Mouse (Mus musculus) macrophage (primary cell): ENCODE results near the gene Tmem231. TPM values are rescaled to one million over a fixed set of nuclear protein-coding genes. Genes with fewer than 3 reads are reported as not detected.
"Not testable (repeated sequence)": the region's sequence is repeated elsewhere in the genome, so short reads cannot be mapped to it uniquely, and the experiment has no call there.

Experiments used
- H3K27ac ChIP-seq: fragments of 350-480 bp; formaldehyde crosslinking; 2 replicates; pipeline ENCODE4 v1.9.0; 2021
- H3K36me3 ChIP-seq: fragments of 350-480 bp; formaldehyde crosslinking; 2 replicates; pipeline ENCODE4 v1.9.0; 2021; ENCODE audit errors: inconsistent target
- H3K4me3 ChIP-seq: fragments of 350-480 bp; formaldehyde crosslinking; 2 replicates; pipeline ENCODE4 v1.9.0; 2021; ENCODE audit errors: inconsistent target
- H3K79me2 ChIP-seq: fragments of 350-480 bp; formaldehyde crosslinking; 2 replicates; pipeline ENCODE4 v1.9.0; 2021; ENCODE audit errors: inconsistent target
- WGBS: methylation state at CpG from one replicate; pipeline ENCODE4 v1.1.7; 2026; ENCODE audit warnings: inconsistent platforms; ENCODE audit not compliant: missing documents; 5-methylcytosine and 5-hydroxymethylcytosine counted together
- polyA plus RNA-seq: library from polyadenylated mRNA; stranded (reverse); fragments of 250-400 nt; gene quantifications from 3 replicates; pipeline ENCODE4 v1.2.4, GENCODE M21; 2018; ENCODE audit warnings: inconsistent platforms

The Tmem231 gene
- polyA plus RNA-seq, 1 experiment from 2014 or later: 0.72 TPM

DNA sequence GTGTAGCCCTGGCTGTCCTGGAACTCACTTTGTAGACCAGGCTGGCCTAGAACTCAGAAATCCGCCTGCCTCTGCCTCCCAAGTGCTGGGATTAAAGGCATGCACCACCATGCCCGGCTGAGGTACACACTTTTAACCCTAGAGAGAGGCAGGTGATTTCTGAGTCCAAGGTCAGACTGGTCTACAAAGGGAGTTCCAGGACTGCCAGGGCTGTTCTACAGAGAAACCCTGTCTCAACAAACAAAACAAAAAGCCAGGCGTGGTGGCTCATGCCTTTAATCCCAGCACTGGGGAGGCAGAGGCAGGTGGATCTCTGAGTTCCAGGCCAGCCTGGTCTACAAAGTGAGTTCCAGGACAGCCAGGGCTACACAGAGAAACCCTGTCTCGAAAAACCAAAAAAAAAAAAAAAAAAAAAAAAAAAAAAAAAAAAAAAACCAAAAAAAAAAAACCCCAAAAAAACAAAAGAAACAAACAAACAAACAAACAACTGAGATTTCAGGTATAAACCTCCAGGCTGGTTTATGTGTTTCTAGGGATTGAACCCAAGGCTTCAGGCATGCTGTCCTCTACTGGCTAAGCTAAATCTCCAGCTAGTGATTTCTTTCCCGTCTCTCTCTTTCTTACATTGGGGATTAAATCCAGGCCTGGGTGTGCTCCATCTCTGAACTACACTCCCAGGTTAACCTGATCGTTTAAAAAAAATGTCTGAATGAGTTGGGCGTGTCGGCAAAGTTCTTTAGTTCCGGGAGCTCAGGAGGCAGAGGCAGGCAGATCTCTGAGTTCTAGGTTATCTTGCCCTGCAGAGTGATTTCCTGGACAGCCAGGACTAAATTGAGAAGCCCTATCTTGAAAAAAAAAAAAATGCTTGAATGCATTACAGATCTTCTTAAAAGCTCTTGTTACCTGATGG is 4.7 kb upstream of the Tmem231 start:
- WGBS: 97% methylated on average over 7 of the region's 9 CpGs
- H3K27ac ChIP-seq: not testable (repeated sequence)

DNA sequence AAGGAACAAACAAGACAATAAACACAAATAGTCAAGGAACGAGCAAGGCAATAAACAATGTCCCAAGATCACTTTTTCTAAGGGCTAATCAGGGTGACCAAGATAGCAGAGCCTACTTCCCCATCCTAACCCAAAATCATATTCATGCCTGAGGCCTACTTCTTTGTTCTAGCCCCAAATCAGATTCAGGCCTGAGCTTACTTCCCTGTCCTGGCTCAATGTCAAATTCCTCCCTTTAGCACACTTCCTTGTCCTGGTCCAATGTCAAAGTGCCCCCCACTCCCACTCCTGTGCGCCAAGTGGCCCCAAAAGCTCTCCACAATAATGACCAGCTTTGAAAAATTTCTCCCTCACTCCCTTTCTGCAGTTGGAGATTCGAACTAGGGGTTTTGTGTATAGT is 3.5 kb upstream of the Tmem231 start:
- peaks cover 14% of the 10 kb centered on the region; the same call in 1 of the 2 replicates for H3K79me2 ChIP-seq
- 63% methylated on average over 3 of the region's 3 CpGs for WGBS
- no peak overlapping the region for H3K27ac ChIP-seq
- no peaks in the 10 kb centered on the region for H3K36me3 ChIP-seq
- H3K4me3 ChIP-seq: no peak overlapping the region

More for the DNA sequence above, 4.7 kb upstream of the Tmem231 start:
- H3K36me3 ChIP-seq, H3K4me3 ChIP-seq: not testable (repeated sequence)
- peaks cover 14% of the 10 kb centered on the region; the same call in 1 of the 2 replicates for H3K79me2 ChIP-seq

DNA sequence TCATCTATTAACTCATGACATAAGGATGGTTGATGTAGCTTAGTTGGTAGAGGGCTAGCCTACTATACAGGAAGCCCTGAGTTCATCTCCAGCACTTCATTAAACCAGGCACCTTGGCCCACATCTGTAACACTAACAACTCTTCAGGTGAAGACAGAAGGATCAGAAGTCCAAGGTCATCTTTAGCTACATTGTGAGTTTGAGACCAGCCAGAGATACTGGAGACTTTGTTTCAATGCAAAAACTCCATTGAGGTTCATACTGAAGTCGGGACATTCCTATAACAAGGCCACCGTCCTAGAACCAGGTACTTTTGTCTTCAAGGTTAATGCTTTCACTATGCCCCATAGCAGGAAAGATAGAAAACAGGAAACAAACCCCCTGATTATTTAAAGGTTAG is 520 bp upstream of the Tmem231 start:
- no peak overlapping the region for H3K27ac ChIP-seq
- H3K36me3 ChIP-seq: no peaks in the 10 kb centered on the region
- no peaks in the 10 kb centered on the region for H3K79me2 ChIP-seq
- WGBS: 91% methylated on average over 2 of the region's 2 CpGs
- H3K4me3 ChIP-seq: no peak overlapping the region

DNA sequence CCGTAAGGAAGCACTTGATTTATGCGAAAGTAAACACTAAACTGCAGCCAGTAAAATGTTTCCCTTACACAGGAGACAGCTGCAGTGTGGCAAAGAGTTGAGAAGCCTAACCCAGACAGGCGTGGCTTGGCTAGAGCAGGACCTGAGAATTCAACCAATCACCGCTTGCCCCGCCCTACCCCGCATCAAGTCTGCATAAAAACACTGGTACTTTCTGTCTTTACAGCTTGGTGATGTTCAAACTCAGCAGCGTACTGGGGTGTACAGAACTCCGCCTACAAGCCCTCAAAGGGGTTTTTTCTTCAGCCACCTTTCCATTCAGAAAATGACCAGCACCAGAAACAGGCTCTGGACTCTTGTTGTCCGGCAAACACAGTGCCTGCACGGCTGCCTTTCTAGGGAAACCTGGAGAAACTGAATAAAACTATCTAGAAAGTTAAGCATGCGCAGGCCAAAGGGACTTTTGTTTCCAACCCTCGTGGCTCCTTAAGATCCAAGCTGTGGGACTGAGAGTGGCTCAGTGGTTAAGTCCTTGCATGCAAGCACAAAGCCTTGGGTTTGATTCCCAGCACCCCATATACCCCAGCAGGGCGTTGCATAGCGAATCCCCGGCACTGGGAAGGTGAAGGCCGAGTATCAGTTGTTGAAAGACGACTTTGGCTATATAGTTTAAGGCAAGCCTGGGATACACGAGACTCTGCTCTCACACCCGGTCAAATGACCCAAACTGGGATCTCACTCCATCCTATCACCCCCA is 923 bp downstream of the Tmem231 start:
- Histone ChIP-seq H3K36me3 (no peaks in the 10 kb centered on the region), H3K4me3 (no peak overlapping the region), H3K27ac (no peak overlapping the region), H3K79me2 (no peaks in the 10 kb centered on the region)
- WGBS: 65% methylated on average over 19 of the region's 19 CpGs

DNA sequence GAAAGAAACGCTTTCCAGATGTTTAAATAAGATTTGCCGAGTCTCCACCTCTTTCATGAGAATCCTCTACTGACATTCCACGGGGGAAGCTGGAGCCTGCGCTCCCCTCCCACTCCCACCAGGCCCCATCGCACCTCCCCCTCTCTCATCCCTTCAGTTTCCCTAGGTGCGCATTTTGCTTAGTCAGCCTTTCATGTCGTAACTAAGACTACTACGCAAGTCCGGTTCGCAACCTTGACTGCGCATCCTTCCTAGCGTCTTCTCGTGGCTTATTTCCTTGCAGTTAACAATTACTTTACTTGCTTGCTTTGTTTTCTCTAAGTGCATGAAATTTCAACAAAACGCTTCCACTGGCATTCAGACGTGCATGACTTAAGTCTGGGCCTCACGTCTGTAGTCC is 2.0 kb downstream of the Tmem231 start:
- H3K79me2 ChIP-seq: no peaks in the 10 kb centered on the region
- no peaks in the 10 kb centered on the region for H3K36me3 ChIP-seq
- H3K4me3 ChIP-seq: no peak overlapping the region
- no peak overlapping the region for H3K27ac ChIP-seq
- 91% methylated on average over 16 of the region's 16 CpGs for WGBS

DNA sequence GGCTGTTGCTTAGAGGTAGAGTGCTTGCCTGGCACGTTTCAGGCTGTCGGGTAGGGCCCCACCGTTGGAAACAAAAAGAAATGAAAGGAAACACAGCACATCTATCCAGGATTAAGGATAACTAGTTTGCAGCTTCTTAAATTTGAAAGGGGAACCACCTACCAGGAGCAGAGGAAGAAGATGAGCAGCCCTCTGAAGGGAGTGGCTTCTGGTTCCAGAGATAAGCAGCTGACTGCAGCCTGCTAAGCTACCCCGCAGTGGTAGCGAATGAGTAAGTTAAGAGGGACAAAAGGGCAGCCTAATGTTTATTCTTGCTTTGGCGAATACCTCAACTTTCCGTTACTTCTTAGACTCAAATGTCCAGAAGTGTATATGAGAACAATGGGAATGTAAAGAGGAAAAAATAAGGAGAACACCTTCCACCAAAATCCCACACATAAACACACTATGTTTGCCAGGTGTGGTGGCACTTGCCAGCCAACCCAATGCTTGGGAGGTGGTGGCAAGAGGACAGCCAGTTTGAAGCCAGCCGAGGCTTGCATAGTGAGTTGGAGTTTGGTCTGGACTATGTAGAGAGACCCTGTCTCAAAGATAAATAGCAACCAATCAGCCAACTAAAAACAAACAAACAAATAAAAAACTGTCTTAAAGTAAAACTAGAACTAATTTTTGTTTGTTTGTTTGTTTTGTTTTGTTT is 3.9 kb downstream of the Tmem231 start:
- no peaks in the 10 kb centered on the region for H3K36me3 ChIP-seq
- no peak overlapping the region for H3K4me3 ChIP-seq
- 66% methylated on average over 7 of the region's 8 CpGs for WGBS
- no peaks in the 10 kb centered on the region for H3K79me2 ChIP-seq
- H3K27ac ChIP-seq: no peak overlapping the region

DNA sequence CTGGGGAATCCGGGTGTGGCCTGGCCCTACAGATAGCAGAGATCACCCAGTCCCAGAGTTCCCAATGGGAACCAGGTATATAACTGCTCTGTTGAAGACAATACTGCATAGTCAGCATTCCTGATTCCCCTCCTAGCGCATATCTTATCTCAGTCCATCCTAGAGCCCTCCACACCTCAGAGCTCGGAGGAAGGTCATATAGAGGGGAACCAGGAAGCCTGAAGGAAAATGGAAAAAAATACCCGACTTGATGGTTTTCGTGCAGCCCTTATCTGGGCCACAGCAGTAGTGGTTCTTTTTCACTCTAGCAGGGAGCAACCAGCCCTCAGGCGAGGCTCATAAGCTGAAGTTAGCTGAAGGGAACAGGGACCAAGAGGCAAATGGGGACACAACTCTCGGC is 8.7 kb downstream of the Tmem231 start:
- Histone ChIP-seq H3K36me3 (no peaks in the 10 kb centered on the region), H3K4me3 (no peak overlapping the region), H3K27ac (no peak overlapping the region), H3K79me2 (no peaks in the 10 kb centered on the region)
- WGBS: 92% methylated on average over 7 of the region's 7 CpGs

DNA sequence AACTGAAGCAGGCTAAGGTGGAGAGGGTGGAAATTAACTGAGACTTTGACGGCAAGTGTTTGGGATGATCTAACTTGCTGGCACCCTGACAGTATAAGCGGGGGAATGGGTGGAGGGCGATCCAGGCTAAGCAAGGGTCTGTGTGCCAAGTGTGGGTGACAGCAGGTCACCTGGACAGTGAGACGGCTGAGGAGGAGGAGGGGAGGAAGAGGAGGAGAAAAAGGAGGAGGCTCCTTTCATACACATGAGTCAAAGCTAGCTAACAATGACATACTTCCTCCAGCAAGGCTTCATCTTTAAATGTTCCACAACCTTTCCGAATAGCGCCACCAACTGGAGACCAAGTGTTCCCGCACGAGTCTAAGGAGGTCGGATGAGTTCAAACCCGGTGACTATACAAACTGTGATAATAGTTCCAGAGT is 10.3 kb downstream of the Tmem231 start:
- 30% methylated on average over 10 of the region's 10 CpGs for WGBS
- Histone ChIP-seq H3K4me3 (no peak overlapping the region), H3K79me2 (no peaks in the 10 kb centered on the region), H3K36me3 (no peaks in the 10 kb centered on the region), H3K27ac (no peak overlapping the region)

DNA sequence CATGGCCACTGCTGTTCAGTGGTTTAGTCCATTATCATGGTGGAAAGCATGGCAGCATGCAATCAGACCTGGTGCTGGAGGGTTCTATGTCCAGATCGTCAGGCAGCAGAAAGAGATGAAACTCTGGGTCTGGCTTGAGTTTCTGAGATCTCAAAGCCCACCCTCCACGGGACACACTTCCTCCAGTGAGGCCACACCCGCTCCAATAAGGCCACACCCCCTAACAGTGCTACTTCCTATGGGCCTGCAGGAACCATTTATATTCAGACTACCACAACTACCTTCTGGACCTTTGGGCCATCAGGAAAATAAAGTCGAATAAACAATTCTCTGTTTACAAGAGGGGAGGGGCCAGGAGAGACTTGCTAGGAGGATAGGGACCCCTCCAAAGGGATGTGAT is 12.7 kb downstream of the Tmem231 start:
- H3K79me2 ChIP-seq: no peaks in the 10 kb centered on the region
- H3K36me3 ChIP-seq: no peaks in the 10 kb centered on the region
- no peak overlapping the region for H3K4me3 ChIP-seq
- H3K27ac ChIP-seq: no peak overlapping the region
- 72% methylated on average over 4 of the region's 4 CpGs for WGBS

DNA sequence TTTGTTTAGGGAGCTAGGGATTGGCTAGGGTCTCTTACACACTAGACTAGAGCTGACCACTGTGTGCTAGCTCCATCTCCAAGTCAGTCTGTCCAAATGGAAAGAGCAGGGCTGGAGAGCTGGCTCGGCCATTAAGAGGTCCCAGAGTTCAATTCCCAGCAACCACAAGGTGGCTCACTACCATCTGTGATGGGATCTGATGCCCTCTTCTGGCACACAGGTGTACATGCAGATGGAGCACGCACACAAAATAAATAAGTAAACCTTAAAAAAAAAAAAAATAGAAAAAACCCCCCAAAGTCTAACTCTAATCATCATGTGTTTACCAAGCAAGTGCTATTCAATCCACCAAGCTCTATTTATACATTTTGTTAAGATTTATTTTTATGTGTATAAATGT is 14.0 kb downstream of the Tmem231 start:
- 100% methylated on average over 1 of the region's 2 CpGs for WGBS
- no peaks in the 10 kb centered on the region for H3K79me2 ChIP-seq
- H3K4me3 ChIP-seq: no peak overlapping the region
- no peaks in the 10 kb centered on the region for H3K36me3 ChIP-seq
- H3K27ac ChIP-seq: no peak overlapping the region

DNA sequence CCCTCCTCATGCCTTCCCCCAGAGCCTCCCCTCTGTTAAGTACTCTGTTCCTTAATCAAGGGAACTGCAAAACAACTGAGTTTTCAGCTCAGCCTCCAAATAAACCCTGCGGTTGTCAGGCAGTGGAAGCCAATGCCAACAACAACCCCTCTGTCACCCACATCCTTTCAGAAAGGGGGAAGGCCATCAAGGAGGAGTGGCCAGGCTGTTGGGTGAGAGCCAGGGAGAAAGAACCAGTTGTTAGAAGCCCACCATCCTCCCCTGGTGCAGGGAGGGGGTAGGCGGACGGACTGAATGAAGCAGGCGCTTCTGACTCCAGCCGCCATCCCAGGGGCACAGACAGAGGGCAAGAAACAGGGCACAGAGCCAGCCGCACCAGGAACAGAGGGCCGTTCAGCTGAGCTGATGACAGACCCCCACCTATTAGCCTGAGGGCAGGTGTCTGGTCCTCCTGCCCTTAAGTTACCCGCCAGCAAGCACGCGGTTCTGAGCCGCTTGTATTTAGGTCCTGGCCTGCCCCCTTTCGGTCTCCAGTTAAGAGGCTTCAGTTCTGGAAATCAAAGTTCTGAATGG is 20.7 kb downstream of the Tmem231 start:
- no peak overlapping the region for H3K4me3 ChIP-seq
- no peaks in the 10 kb centered on the region for H3K79me2 ChIP-seq
- no peak overlapping the region for H3K27ac ChIP-seq
- H3K36me3 ChIP-seq: no peaks in the 10 kb centered on the region
- 42% methylated on average over 12 of the region's 12 CpGs for WGBS

DNA sequence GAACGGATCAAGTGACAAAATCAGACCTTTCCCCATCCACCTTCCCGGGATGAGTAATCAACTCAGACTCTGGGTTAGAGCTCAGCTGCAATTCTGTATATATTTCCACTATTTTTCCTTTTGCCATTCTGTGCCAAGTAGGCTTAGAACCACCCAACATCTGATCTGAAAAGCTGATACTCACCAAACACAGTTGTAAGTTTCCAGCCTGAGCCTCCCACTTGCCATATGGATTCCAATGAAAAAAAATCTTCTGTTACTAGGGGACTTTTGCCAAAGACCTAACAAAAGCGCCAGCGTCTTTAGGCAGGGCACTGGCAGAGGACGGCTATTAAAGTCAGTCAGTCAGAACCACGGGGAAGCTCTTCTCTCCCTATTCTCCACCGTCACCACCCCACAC is 22.1 kb downstream of the Tmem231 start:
- Histone ChIP-seq H3K27ac (no peak overlapping the region), H3K36me3 (no peaks in the 10 kb centered on the region), H3K79me2 (no peaks in the 10 kb centered on the region), H3K4me3 (no peak overlapping the region)
- 71% methylated on average over 7 of the region's 7 CpGs for whole genome bisulfite sequencing

DNA sequence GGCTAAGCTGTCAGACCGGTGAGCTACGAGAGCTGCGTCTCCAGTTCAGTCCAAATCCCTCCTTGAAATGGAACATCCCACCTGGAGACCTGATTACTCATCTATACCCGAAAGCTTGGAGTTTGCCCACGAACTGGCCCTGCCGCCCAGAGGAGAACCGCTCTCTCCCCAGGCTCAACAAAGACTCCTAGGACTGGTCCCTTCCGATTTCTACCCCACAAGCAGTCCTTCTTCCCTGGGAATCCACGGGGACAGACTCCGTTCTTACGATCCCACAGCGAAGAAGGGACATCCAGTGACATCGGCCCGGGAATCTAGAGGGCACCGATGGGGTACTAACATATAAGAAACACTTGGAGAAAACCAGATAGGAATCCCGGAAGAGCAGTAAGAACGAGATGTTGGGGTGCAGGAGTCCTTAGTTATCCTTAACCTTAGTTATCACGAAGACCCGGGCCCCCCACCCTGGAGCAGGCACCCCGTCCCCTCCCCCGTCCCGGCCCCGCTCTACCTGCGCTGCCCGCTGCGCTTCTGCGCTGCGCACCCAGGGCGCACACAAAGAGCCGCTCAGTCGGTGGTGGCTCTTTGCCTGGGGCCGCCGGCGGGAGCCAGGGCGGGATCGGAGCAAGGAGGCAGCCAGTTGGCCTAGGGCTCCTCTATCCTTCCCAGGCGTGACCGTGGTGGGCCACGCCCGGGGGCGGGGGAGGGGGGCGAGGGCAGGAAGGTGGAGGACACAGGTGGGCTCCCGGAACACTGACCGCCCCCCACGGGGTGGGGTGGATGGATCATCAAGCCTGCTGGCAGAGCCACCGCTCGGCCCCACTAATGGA is 23.8 kb downstream of the Tmem231 start, which contains the start of gene Chst5:
Chst5 (minus strand) TSS at position 827 of the 830 bp plus-strand sequence.
- 17% methylated on average over 46 of the region's 47 CpGs for WGBS
- H3K4me3 ChIP-seq: no peak within 1 kb of the TSS
- no peak within 1 kb of the TSS for H3K27ac ChIP-seq
- no peaks in the 10 kb centered on the region for H3K79me2 ChIP-seq
- no peaks in the 10 kb centered on the region for H3K36me3 ChIP-seq
